Mouse (Mus musculus): ENCODE measurements around the gene Zcwpw1.
"Not testable (repeated sequence)": the region's sequence is repeated elsewhere in the genome, so short reads cannot be mapped to it uniquely, and the experiment has no call there.

Zcwpw1 gene

DNA sequence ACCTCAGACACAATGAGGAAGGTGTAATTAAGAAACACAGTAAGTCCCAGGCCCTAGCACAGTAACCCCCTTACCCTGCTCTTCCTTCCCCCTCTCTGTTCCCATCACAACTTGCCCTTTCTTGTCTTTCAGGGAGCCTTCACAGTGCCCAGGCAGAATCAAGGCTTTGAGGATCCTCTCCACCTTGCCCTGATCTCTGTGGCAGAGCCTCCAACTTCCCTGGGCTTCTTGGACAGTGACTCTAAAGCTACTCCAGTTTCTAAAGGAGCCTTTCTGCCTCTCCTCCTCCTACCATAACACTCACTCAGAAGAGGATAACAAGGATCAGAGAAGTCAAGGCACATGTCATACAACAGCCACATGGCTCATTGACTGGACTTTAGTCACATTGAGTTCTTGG is 49.0 kb downstream of the Zcwpw1 start:
- DNase-seq: no peak

DNA sequence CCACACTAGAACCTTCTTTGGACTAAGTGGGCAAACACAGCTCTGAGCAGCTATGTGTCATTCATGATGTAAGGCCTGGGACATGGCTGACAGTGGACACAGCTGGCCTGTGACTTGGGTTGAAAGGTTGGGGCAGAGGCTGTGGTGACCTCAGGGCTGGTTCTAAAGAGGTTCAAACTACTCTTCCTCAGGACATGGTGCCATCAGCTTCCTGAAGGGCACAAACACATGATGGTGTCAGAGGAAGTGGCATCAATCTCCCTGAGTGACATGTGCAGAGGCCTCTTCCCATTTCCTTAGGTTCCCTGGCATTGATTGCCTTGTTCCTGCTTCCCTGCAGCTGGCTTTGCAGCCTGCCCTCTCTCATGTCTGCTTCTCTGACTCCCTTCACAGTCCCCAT is 49.5 kb downstream of the Zcwpw1 start:
- DNase-seq: not testable (repeated sequence)

DNA sequence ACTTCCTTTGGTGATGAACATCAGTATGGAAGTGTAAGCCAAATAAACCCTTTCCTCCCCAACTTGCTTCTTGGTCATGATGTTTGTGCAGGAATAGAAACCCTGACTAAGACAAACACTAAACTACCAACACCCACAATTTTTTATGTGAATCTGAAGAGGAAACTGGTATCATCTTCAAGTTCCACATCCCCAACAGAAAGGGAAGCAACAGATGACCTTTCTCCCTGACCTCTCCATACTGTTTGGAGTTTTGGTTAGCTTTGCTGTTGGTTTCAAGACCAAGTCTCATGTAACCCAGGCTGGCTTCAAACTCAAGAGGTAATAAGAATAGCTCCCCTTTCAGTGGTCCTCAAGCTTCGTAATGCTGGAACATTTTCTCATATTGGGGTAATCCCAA is 62.7 kb downstream of the Zcwpw1 start:
- DNase-seq: not testable (repeated sequence)

DNA sequence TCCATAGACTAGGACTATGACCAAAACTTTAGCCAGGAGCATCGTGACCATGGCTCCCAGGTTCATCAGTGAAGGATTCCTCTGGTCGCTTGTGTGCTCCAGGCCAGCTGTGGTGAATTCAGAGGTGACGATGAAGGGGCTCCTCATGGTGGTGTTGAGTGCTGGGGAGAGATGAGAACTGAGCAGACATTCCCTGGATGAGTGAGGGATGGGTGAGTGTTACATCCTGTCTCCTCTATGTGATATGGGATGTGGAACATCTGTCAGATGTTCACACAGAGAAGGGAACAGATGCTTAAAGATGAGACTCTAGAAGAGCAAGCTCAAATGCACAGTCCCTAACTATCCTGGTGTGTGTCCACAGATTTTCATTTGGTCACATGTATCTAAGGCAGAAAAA is 67.3 kb downstream of the Zcwpw1 start:
- DNase-seq: not testable (repeated sequence)

DNA sequence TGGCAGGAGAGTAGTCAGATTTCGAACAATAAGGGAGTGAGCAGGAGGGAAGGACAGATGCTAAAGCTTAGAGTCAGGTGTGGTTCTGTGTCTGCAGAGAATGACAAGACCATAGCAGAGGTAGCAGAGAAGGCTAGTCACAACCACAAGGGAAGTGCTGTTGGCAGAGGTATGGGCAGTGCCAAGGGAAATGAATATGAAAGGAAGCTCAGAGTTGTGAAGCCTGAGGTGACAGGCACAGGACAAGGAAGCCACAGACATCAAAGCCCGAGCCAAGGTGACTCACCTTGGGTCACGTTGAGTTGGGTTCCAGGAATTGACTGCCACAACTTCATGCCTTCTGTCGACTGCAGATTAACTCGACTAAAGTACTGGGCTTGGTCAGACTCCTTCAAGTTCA is 69.3 kb downstream of the Zcwpw1 start:
- DNase-seq: not testable (repeated sequence)

DNA sequence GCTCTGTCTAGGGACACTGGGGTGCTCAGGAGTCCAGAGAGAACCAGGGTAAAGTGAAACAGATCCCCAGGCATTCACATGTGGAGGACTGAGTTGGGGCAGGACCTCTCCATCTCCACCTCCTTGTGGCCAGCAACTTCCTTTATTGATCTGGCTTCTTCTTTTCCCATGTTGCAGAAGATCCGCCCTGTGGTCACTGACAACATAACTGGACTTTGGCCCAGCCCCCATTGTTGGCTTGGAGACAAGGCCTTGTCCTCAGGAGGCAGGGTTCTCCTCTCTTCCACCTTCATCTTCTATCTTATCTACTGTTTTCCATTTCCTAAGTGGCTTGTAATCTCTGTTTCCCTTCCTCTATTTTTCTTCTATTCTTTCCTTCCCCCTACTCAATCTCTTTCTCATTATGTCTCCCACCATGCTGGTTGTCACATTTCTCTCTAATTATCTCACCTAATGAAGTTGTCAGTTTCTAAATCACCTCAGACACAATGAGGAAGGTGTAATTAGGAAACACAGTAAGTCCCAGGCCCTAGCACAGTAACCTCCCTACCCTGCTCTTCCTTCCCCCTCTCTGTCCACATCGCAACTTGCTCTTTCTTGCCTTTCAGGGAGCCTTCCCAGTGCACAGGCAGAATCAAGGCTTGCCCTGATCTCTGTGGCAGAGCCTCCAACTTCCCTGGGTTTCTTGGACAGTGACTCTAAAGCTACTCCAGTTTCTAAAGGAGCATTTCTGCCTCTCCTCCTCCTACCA is 70.5 kb downstream of the Zcwpw1 start, which contains the start of gene Pilrb1:
Gene Pilrb1 (minus strand): TSS at position 147 of the 751 bp plus-strand sequence.
- not testable (repeated sequence) for DNase-seq

DNA sequence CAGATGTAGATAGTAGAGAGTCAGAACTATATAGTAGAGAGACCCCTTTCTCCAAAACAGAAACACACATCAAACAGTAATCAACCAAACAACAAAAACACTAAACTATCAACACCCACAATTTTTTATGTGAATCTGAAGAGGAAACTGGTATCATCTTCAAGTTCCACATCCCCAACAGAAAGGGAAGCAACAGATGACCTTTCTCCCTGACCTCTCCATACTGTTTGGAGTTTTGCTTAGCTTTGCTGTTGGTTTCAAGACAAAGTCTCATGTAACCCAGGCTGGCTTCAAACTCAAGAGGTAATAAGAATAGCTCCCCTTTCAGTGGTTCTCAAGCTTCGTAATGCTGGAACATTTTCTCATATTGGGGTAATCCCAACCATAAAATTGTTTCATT is 76.4 kb downstream of the Zcwpw1 start:
- not testable (repeated sequence) for DNase-seq

DNA sequence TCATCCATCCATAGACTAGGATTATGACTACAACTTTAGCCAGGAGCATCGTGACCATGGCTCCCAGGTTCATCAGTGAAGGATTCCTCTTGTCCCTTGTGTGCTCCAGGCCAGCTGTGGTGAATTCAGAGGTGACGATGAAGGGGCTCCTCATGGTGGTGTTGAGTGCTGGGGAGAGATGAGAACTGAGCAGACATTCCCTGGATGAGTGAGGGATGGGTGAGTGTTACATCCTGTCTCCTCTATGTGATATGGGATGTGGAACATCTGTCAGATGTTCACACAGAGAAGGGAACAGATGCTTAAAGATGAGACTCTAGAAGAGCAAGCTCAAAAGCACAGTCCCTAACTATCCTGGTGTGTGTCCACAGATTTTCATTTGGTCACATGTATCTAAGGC is 81.0 kb downstream of the Zcwpw1 start:
- DNase-seq: not testable (repeated sequence)

DNA sequence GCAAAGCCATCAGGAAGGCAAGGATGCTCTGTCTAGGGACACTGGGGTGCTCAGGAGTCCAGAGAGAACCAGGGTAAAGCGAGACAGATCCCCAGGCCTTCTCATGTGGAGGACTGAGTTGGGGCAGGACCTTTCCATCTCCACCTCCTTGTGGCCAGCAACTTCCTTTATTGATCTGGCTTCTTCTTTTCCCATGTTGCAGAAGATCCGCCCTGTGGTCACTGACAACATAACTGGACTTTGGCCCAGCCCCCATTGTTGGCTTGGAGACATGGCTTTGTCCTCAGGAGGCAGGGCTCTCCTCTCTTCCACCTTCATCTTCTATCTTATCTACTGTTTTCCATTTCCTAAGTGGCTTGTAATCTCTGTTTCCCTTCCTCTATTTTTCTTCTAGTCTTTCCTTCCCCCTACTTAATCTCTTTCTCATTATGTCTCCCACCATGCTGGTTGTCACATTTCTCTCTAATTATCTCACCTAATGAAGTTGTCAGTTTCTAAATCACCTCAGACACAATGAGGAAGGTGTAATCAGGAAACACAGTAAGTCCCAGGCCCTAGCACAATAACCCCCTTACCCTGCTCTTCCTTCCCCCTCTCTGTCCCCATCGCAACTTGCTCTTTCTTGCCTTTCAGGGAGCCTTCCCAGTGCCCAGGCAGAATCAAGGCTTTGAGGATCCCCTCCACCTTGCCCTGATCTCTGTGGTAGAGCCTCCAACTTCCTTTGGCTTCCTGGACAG is 84.2 kb downstream of the Zcwpw1 start, which contains the start of gene Pilrb2:
Gene Pilrb2 (minus strand): TSS at position 172 of the 737 bp plus-strand sequence.
- DNase-seq: not testable (repeated sequence)

Measured in cerebellum, adult 18-20 months (tissue).